Mouse (Mus musculus) lung, postnatal 0 days (tissue): ENCODE measurements around the gene Prph. TPM values are rescaled to one million over a fixed set of nuclear protein-coding genes. Genes with fewer than 3 reads are reported as not detected.

Experiments
- ATAC-seq: fragments of 200-750 bp; cut with Nextera tagmentation; 2 replicates; pipeline ENCODE4 v1.8.0; 2017; ENCODE audit warnings: moderate library complexity
- DNase-seq: peaks from one replicate; pipeline ENCODE4 v3.0.0-alpha.2; 2016; ENCODE audit warnings: low spot score
- H3K27ac ChIP-seq: fragments of 300-500 bp; sonication (generic); 2 replicates; pipeline ENCODE4 v1.5.1; 2014; ENCODE audit warnings: antibody characterized with exemption, mild to moderate bottlenecking, low read length, mixed read lengths
- H3K27me3 ChIP-seq: fragments of 300-500 bp; sonication (generic); replicated peaks from 2 replicates; pipeline ENCODE4 v1.6.1; 2014; ENCODE audit warnings: low read length, mixed read lengths; ENCODE audit not compliant: insufficient read depth
- H3K36me3 ChIP-seq: fragments of 300-500 bp; sonication (generic); 2 replicates; pipeline ENCODE4 v1.6.1; 2014; ENCODE audit warnings: low read length, mixed read lengths; ENCODE audit not compliant: insufficient read depth
- H3K4me1 ChIP-seq: fragments of 300-500 bp; sonication (generic); 2 replicates; pipeline ENCODE4 v1.6.1; 2014; ENCODE audit warnings: antibody characterized with exemption, low read depth, low read length, mixed read lengths; ENCODE audit not compliant: insufficient read depth
- H3K4me2 ChIP-seq: fragments of 300-500 bp; sonication (generic); replicated peaks from 2 replicates; pipeline ENCODE4 v1.6.1; 2014; ENCODE audit warnings: low read depth, mild to moderate bottlenecking, low read length, moderate library complexity, mixed read lengths
- H3K4me3 ChIP-seq: fragments of 300-500 bp; sonication (generic); 2 replicates; pipeline ENCODE4 v1.5.1; 2014; ENCODE audit warnings: low read depth, low read length
- H3K9ac ChIP-seq: fragments of 300-500 bp; sonication (generic); replicated peaks from 2 replicates; pipeline ENCODE4 v1.6.1; 2014; ENCODE audit warnings: low read depth, mild to moderate bottlenecking
- H3K9me3 ChIP-seq: fragments of 300-500 bp; sonication (generic); 2 replicates; pipeline ENCODE4 v1.6.1; 2016; ENCODE audit warnings: low read length, mixed read lengths
- CTCF ChIP-seq: IDR thresholded peaks from 2 replicates; pipeline ENCODE4 v1.5.1; 2016; ENCODE audit warnings: antibody characterized with exemption, mild to moderate bottlenecking
- EP300 ChIP-seq: IDR thresholded peaks from 2 replicates; pipeline ENCODE4 v1.6.1; 2016; ENCODE audit warnings: antibody characterized with exemption, mild to moderate bottlenecking, control low read depth
- WGBS: fragments of 180-500 bp; shearing (Covaris S2); extraction: QIAGEN DNeasy Blood & Tissue Kit; methylation state at CpG from one replicate; pipeline ENCODE4 v1.1.7; 2014; 5-methylcytosine and 5-hydroxymethylcytosine counted together
- polyA plus RNA-seq: library from polyadenylated mRNA; unstranded; fragments of >200 nt; fragmentation: Nextera tagmentation; extraction: Ambion mirVana; gene quantifications from 2 replicates; pipeline ENCODE4 v1.2.1, GENCODE M21; 2015

Prph gene
- polyA plus RNA-seq, 1 experiment from 2014 or later, result 0.42 TPM

DNA sequence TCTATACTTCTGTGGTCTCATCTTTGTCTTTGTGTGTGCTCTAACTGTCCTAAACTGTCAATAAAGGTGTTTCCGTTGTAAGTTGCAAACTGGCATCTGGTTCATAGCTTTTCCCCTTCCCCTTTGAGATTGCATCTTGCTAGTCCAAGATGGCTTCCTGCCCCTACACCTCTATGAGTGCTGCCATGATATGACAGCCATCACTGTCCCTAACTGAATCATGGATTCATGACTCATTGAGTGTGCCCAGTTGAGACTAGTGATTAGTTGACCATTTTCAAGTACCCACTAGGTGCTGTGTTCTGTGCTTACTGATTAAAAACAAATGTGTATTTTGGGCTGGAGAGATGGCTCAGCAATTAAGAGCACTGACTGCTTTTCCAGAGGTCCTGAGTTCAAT is 16.9 kb upstream of the Prph start:
- Histone ChIP-seq H3K27me3 (no peaks in the 10 kb centered on the region), H3K4me1 (peaks cover 4% of the 10 kb centered on the region; the same call in 1 of the 2 replicates), H3K9ac (no peak overlapping the region), H3K36me3 (peaks cover 9% of the 10 kb centered on the region; the same call in 1 of the 2 replicates), H3K4me2 (no peak overlapping the region), H3K27ac (no peak overlapping the region), H3K9me3 (no peaks in the 10 kb centered on the region), H3K4me3 (no peak overlapping the region)
- no peak for DNase-seq
- TF ChIP-seq EP300, result no peak
- no peak for TF ChIP-seq CTCF
- WGBS, result 95% methylated on average over 1 of the region's 1 CpGs
- ATAC-seq, result no peak

DNA sequence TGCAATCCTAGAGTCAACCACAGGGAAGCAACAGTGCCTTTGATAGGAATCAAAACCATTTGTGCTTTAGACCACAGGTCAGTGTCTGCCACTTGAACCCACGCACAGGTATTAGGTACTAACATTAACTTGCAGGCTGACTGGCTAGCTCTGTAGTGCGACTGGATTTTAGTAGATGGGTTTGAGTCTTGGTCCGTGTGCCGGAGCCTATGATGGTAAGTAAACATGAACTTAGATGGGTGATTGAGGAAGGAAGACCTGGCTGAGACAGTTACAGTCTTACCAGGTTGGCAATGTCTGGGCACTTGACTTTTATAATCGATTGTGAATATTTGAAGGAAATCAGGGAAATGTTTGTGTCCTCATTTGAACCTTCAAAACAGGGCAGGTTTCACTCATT is 16.2 kb upstream of the Prph start:
- no peak overlapping the region for H3K9ac ChIP-seq
- WGBS, result 89% methylated on average over 5 of the region's 5 CpGs

DNA sequence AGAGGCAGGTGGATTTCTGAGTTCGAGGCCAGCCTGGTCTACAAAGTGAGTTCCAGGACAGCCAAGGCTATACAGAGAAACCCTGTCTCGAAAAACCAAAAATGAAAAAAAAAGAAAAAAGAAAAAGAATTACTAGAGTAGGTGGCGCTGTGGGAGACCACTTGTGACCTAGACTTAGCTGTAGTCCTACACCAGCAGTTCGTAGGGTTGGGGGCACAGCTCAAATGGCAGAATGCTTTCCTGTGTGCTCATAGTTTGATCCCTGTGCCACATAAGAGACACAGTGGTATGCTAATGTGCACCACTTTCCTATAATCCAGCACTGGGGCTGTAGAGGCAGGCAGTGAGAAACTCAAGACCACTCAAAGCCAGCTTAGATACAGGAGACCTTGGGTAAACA is 15.7 kb upstream of the Prph start:
- Histone ChIP-seq H3K27ac (no peak overlapping the region), H3K9ac (no peak overlapping the region), H3K4me1 (no peaks in the 10 kb centered on the region), H3K4me3 (no peak overlapping the region), H3K9me3 (no peaks in the 10 kb centered on the region), H3K27me3 (no peaks in the 10 kb centered on the region), H3K4me2 (no peak overlapping the region), H3K36me3 (peaks cover 9% of the 10 kb centered on the region; the same call in 1 of the 2 replicates)
- WGBS, result 60% methylated on average over 4 of the region's 4 CpGs
- DNase-seq, result no peak
- TF ChIP-seq CTCF (0 out of 2 replicates have a peak, but pooled peaks have one; percentile 4), EP300 (no peak)
- no peak for ATAC-seq

More for the DNA sequence above, 16.2 kb upstream of the Prph start:
- ATAC-seq (no peak), DNase-seq (no peak)
- peaks cover 9% of the 10 kb centered on the region; the same call in 1 of the 2 replicates for H3K36me3 ChIP-seq
- H3K4me2 ChIP-seq, result no peak overlapping the region
- TF ChIP-seq CTCF, result no peak
- H3K27me3 ChIP-seq, result no peaks in the 10 kb centered on the region
- no peak overlapping the region for H3K4me3 ChIP-seq
- H3K27ac ChIP-seq, result no peak overlapping the region
- no peaks in the 10 kb centered on the region for H3K9me3 ChIP-seq
- H3K4me1 ChIP-seq, result no peaks in the 10 kb centered on the region

DNA sequence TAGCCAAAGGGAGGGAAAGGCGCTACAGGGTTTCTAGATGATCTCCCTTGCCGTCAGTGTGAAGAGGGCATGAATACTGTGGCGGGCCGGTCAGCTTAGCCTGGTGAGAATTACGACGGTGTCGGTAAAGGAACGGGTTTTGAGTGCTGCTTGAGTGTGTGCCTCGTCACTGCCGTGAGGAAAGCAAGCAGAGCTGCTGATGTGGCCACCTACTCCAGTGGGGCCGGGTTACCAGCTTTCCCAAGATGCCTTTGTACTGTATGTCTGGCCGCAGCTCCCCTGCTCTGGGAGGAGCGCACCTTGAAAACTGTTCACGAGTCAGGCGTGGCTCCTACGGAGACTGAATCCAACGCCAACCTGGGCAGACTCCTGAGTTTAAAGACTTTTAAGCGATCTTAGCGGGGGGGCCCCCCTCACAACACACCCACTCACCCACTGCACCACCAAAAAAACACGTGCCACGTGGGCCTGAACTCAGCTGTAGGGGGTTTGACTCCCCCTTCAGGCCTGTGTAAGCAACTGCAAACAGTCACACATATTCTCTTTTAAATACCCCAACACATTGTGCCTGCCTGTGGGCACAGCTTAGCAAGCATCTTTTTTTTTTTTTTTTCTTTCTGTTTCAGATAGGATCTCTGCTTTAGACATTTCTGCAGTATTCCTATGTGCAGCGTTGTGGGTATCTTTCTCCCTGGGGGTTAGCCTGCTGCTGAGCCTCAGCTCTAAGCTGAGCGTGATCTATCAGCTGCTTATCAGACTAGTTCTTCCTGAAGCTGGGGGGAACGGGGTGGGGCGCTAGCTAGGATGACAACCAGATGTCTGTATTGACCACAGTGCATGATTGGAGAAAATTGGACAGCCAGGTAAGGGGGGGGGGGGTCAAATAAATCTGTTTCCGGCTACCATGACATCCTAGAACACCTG is 14.7 kb upstream of the Prph start:
- H3K27me3 ChIP-seq, result no peaks in the 10 kb centered on the region
- H3K27ac ChIP-seq, result no peak overlapping the region
- 53% methylated on average over 26 of the region's 26 CpGs for WGBS
- no peak overlapping the region for H3K4me2 ChIP-seq
- H3K4me3 ChIP-seq, result no peak overlapping the region
- H3K9me3 ChIP-seq, result no peaks in the 10 kb centered on the region
- no peaks in the 10 kb centered on the region for H3K4me1 ChIP-seq
- DNase-seq (peak; percentile 64), ATAC-seq (peak; percentile 65)
- H3K36me3 ChIP-seq, result peaks cover 3% of the 10 kb centered on the region; the same call in 1 of the 2 replicates
- TF ChIP-seq CTCF (peak; percentile 59), EP300 (no peak)
- H3K9ac ChIP-seq, result no peak overlapping the region

DNA sequence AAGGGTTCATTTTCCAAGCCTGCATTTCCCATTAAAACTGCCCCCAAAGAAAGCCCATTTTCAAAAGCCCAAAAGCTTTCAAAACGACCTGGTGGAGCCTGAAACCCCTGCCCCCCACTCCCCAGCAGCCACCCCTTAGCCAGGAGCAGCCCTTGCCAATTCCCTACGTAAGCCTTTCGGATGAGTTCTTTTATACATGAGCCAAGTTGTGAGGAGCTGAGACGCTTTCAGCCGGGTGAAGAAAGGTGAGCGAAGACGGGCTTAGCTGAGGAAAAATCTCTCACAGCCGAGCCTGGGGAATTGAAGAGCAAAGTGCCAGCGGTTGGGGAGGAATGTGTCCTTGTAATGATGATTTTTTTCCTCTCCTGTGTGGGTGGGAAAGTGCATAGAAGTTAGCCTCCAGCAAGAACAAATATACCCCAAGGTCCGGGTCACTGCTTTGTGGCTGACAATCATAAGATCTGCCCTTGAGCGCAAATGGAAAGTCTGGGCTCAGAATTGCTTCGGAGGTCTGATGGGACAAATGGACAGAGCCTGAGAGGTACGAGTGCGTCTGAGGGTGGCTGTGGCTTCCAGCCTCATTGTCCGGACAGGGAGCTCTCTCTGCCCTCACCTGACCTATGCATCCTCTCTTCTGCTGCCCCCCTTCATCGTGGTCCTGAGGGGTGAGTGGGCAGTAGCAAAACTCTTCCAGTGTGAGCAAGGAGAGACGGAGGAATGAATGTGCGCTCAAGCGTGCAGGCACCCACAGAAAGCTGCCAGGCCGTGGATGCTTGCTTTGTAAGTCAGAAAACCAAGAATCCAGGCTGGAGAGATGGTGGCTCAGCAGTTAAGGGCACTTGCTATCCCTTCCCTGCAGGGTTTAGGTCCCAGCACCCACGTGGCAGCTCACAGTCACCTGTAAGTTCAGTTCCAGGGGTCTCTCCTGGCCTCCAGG is 13.8 kb upstream of the Prph start:
- H3K4me2 ChIP-seq, result no peak overlapping the region
- H3K36me3 ChIP-seq, result no peaks in the 10 kb centered on the region
- no peak for DNase-seq
- H3K4me1 ChIP-seq, result no peaks in the 10 kb centered on the region
- no peaks in the 10 kb centered on the region for H3K27me3 ChIP-seq
- no peak overlapping the region for H3K4me3 ChIP-seq
- H3K9me3 ChIP-seq, result no peaks in the 10 kb centered on the region
- no peak for ATAC-seq
- no peak for TF ChIP-seq CTCF
- WGBS, result 50% methylated on average over 21 of the region's 21 CpGs
- no peak overlapping the region for H3K27ac ChIP-seq
- no peak overlapping the region for H3K9ac ChIP-seq

DNA sequence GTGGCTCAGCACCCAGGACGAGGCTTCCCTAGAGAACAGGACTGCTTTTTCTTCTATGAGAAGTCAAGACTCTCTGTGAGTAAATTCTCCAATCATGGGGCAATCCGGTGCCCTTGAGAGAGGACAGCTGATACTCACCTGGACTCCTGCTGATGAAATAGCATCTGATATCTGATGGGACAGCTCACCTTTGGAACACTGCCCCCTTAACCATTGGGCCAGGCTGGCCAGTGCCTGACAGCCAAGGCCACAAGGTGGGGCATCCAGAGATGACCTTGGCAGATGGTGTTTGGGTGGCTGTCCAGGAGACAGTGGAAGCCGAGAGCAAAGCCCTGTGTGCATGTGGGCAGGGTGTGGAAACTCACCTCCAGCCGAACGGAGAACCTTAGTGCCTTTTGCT is 12.6 kb upstream of the Prph start:
- Histone ChIP-seq H3K4me2 (no peak overlapping the region), H3K4me1 (no peaks in the 10 kb centered on the region), H3K27ac (no peak overlapping the region), H3K36me3 (no peaks in the 10 kb centered on the region), H3K9me3 (no peaks in the 10 kb centered on the region), H3K9ac (no peak overlapping the region), H3K4me3 (no peak overlapping the region), H3K27me3 (no peaks in the 10 kb centered on the region)
- DNase-seq, result no peak
- TF ChIP-seq CTCF (no peak), EP300 (no peak)
- WGBS, result 79% methylated on average over 5 of the region's 5 CpGs
- no peak for ATAC-seq
